Mouse (Mus musculus) cortical plate, adult 2 months (tissue): Measurements from ENCODE around the gene Unc5a.

Experiments
- CTCF ChIP-seq: fragments of 200-500 bp; IDR thresholded peaks from 2 replicates; pipeline ENCODE4 v1.5.1; 2011; ENCODE audit warnings: mild to moderate bottlenecking, control low read depth, low read length; ENCODE audit not compliant: insufficient read depth; ENCODE audit errors: extremely low read depth
- POLR2A ChIP-seq: fragments of 200-500 bp; IDR thresholded peaks from 2 replicates; pipeline ENCODE4 v1.6.1; 2011; ENCODE audit warnings: mild to moderate bottlenecking, low read length, control low read depth; ENCODE audit not compliant: insufficient read depth; ENCODE audit errors: extremely low read depth

DNA sequence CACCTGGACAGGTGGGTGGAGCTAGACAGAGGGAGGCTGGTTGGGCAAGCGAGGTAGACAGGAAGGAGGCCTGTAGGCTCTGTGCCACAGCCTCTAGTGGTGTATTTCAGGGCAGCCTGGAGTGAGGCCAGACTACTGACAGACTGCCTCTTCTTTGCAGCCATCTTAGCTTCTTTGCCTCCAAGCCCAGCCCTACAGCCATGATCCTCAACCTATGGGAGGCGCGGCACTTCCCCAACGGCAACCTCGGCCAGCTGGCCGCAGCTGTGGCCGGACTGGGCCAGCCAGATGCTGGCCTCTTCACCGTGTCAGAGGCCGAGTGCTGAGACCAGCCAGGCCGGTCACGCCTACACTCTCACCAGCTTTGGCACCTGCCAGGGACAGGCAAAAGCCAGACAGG, 55.4 kb downstream of the Unc5a start:
- TF ChIP-seq CTCF (no peak), POLR2A (no peak)
